Mouse (Mus musculus): ENCODE data around the gene F2r.

- TF ChIP-seq EP300 (IDR thresholded peaks at IDR 0.05; ENCODE audit: low read depth) (no peak), CTCF (IDR thresholded peaks at IDR 0.05; ENCODE audit: low read depth) (no peak)
Measured at GRCm38 (mm10) chr13:95634451-95634850, 16.2 kb upstream of the F2r start.

Measured in liver, embryonic 14.5 days (tissue).